Mouse (Mus musculus): ENCODE measurements around the gene Vcp.

Gene Vcp

DNA sequence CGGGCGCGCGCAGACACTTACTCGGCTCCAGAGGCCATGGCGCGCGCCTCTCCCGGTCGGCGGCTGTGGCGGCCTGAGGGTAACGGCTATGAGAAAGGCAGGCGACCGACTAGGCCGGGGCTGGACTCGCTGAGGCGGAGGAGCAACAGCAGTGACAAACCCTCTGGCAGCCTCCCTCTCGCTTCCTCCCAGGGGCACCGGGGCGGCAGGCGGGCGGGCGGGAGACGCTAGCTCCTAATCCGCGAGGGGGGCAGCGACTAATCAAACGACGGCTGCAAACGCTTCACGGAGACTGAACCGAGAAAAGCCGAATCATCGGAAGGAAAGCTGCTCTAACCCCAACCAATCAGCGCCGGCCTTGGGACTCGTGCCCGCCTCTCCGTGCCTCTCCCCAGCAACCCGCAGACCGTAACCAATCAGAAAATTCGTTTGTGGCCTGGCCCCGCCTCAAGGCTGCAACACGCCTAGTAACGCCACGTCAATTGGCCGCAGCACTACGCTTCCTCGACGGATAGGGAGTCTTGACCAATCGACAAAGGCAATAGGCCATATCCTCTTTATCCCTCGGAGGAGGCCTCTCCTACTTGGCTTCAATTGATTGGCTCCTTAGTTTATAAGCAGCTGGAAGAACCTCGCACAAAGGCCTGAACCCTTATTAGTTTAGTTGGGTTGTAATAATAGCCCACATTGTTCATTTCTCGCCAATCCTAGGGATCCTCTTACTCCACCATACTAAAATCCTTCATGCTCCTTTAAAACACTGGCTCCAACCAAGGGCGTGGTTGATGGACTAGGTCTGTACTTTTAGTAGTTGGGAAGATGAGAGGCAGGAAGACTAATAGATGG, at the start of gene Vcp:
Vcp (minus strand) TSS at position 367 of the 846 bp plus-strand sequence.
- DNase-seq (ENCODE audit: low spot score in 2 of 2), result peak; percentile 98 to 99

DNA sequence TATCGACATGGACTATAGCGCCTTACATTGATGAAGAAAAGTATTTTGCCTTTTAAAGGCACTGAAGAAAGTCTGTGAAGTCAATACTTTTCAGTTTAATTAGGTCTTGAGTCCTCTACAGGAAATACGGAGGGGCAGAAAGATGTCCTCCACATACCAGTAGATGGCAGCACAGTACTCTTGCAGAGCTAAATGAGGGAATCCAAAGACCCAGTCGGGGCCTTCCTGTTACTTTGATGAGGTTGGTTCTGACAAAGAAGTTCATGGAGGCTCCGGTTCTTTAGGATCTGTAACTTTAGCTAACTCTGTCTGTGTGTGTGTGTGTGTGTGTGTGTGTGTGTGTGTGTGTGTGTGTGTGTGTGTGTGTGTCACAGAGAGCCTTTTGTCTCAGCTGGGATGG, 46.9 kb upstream of the Vcp start:
- no peak for DNase-seq (ENCODE audit: low spot score in 2 of 2)

DNA sequence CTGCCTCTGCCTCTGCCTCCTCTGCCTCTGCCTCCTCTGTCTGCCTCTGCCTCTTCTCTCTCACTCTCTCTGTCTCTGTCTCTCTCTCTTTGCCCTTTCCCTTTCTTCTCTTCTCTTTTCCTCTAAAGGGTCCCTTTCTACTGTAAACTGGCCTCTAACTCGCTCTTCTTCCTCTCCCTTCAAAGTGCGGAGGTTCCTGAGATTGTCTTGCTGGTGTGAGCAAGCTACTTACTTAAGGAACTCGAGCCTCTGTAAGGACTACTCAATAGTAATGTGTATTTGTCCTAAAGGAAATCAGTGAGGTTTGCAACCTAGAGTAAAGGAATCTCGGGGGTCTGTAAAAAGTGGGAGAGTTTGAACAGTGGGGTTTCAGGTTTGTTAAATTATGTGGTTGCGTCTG, 46.3 kb upstream of the Vcp start:
- DNase-seq (ENCODE audit: low spot score in 2 of 2), result no peak

DNA sequence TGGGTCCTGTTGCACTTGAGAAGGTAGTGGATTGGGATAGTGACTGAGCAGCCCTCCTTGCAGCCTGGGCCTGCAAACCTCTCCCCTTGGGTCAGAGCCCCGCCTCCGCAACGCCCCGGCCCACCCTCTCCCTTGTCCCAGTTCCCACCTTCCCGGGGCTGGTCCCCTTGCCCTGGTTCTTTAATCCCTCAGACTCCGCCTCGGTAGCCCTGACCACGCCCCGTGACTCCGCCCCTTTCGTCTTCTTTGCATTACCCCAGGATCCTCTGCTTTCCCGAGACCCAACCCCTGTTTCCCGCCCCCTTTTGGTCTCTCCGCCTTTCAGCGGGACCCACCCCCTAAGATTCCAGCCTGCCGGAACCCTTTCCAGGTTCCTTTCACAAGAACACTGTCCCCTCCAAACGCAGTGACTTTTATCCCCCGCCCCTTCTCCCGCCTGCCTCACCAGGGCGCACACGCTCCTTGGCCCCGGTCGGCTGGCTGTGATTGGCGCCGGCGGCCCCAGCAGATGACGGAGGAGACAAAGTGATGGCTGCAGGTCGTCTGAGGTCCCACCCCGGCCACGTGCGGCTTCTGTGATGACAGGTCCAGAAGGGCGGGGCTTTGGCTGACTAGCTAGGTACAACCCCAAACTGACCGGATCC, 45.5 kb upstream of the Vcp start, which contains the start of gene Fam214b:
Fam214b (minus strand) TSS at position 562 of the 644 bp plus-strand sequence.
- DNase-seq (ENCODE audit: low spot score in 2 of 2), result peak; percentile 90 to 92

DNA sequence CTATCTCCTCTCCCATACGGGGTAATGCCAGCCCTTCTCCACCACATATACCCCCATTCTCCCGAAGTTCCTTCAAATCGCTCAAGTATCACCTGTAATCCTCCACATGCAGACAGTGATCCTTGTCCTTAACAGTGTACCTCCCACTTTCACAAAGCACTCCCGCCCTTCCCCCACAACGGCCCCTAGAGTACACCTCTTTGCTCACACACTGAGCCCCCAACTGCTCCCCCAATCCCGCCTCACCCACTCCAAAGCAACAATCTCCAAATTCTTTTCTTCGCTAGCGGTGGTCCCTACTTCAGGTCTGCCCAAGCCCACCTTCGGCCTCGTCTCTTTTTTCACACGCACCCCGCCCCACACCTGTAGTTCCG, 45.0 kb upstream of the Vcp start:
- DNase-seq (ENCODE audit: low spot score in 2 of 2), result no peak

DNA sequence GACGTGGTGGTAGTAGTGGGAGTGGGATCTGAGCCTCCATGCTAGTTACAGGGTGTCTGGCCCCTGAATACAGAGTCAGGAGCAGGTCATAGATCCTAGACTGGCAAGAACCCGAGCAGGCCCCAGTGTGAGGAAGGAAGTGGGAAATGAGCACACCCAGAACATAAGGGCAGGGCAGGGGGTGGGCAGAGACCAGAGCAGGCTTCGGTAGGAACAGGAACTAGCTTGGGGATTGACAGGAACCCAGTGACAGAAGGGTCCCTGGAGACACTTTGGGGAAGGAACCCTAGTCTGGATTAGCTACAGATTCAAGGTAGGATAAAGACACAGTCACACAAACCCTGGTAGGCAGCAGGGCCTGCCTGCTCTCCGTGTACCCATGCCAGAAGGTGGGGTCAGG, 44.4 kb upstream of the Vcp start:
- no peak for DNase-seq (ENCODE audit: low spot score in 2 of 2)

DNA sequence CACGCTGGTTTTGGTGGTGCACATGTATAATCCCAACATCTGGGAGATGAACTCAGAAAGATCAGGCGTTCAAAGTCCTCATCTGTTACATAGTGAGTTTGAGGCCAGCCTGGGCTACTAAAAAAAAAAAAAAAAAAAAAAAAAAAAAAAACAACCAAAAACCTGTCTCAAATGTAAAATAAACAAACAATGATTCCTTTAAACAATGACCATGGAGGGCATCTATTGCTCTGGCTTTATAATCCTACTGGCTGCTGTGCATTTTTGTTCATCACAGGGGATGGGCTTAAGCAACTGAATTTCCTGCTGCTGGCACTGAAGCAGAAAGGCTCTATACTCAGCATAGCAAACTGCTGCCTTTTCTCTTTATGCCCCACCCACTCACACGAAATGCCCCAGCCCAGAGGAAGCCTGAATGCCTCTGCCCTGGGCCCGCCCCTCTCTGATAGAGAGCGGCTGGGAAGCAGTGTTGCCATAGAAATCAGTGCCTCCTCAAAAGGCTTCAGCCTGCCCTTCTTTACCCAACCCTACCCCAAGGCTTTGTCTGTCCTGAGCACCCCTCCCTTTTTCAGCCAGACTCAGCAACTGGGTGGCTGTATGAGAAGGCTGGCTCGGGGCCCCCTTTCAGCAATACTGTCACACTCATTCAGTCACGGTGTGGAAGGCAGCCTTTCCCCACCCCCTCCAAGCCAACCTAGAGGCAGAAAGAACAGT, 43.5 kb upstream of the Vcp start:
- no peak for DNase-seq (ENCODE audit: low spot score in 2 of 2)

DNA sequence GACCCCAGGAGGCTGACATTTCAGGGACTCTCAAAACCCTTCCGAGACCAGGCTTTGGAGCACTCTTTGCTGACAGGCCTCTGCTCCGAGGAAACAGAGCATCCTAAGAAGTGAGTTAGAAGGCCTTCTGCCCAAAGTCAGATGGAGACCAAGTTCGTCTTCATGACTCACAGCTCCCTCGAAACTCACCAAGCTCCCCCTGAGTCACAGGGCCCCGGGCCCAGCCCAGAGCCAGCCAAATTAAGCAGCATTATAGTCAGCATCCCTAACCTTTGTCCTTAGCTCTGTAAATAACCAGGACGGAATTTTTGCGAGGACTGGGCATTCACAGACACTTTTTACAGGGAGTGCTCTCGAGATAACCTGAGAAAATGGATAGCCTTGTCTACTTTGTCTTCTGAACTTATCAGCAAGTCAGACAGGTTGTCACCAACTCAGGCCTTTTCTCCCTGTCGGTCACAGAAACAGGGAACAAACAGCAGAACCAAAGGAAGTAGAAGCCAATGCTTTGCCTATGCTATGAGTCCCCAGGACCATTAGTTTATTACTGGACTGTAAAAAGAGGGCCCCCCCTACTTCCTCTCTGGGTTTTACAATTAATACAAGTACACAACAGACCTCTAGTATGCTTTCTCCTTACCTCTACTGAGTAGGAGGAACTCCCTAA, 40.7 kb upstream of the Vcp start:
- no peak for DNase-seq (ENCODE audit: low spot score in 2 of 2)

DNA sequence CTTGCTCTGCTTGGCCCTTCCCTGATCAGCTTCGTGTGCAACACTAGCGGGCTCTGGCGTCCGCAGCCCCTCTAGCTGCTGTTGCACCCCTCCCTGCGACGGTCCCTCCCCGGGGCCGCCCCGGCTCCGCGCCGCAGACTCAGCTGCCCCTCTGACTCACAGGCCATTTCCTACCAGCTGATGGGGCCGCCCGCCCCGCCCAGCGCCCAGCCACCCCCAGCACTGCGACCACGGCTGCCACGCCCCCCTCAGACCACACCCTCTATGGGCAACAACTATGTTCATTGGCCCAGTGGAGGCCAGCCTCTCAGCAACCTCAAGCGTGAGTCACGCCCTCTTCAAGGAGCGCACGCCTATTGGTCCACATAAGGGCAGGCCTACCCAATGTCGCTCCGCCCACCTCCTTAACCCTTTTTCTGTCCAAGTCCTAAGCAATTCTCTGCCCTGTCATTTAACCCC, 39.8 kb upstream of the Vcp start:
- peak; percentile 96 to 98 for DNase-seq (ENCODE audit: low spot score in 2 of 2)

DNA sequence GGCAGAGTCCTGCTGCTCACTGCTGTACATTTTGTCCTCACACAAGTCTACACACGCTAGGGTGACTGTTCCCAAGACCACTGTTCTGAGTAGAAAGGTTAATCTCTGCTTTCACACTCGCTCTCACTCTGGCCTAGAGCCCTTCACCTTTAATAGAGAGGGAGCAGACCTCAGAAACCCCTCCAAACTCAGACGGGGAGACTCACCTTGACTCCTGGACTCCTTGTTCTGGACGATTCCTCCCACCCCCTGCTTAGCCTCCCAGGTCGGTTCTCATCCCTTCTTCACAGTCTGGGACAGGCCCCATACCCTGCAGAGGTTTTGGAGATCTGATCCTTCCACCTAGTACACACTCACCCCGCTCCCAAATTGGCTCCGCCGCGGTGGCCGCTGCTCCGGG, 39.3 kb upstream of the Vcp start:
- no peak for DNase-seq (ENCODE audit: low spot score in 2 of 2)

DNA sequence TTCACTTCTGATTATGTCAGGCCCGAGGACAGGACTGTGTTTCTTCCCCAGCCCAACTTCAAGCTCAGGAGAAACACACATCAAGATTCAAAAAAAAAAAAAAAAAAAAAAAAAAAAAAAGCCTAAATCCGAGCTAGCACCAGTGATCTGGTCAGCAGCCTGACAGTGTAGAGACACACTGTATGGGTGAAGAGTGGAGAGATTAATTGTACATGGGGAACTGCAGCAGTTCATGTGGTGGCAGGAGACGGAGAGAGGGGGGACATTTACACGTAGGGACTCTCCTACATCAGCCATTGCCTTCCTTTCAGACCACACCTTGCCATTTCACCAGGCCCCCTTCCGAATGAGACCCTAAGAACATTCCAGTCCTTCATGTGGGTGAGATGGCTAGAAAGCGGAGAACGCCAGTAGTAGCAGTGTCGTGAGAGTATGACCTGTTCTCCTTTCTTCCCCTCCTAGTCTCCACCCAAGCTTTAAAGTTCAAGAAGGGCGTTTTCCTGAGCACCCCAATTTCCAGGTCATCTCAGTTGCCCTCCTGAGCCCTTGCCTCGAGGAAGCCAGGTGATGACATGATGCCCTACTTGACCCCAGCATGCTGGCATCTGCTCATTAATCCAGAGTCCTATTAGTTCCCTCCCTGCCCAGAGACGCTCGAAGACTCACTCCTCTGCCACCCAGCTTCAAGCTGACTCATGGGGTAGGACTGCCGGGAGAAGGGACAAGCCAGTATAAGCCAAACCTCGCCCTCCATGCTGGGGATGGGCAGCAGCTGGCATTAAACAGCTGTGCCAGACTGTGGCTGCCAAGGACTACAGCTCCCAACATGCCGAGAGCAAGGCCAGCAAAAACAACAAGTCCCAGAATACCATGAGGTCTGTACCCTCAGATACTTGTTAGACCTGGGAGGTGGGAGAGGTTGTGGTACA, 38.5 kb upstream of the Vcp start:
- DNase-seq (ENCODE audit: low spot score in 2 of 2), result no peak

DNA sequence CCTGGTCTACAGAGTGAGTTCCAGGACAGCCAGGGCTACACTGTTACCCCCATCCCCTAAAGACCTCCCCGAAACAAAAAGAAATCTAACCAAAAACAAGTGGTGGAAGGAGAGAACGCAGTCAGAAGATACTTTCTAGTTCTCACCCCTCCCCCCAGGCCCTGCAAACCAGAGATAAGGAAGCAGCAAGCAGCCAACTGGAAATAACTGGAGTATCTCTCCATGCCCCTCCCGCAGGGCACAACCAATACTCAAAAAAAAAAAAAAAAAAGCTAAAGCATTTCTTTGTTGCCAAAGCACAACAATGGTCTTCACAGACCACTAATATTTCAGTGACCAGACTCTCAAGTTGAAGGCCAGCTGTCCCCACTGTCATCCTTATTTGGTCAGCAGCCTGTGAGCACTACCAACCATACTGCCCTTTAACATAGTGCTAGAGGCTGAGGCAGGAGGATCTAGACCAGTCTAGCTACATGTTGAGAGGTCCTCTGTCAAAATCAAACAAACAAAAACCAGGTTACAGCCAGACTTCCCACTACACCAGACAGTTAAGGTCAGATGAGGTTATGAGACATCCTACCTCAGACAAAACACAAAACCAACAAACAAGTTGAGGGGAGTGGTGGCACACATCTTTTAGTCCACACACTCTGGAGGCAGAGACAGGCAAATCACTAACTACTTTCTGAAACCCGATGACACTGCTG, 37.7 kb upstream of the Vcp start:
- no peak for DNase-seq (ENCODE audit: low spot score in 2 of 2)

DNA sequence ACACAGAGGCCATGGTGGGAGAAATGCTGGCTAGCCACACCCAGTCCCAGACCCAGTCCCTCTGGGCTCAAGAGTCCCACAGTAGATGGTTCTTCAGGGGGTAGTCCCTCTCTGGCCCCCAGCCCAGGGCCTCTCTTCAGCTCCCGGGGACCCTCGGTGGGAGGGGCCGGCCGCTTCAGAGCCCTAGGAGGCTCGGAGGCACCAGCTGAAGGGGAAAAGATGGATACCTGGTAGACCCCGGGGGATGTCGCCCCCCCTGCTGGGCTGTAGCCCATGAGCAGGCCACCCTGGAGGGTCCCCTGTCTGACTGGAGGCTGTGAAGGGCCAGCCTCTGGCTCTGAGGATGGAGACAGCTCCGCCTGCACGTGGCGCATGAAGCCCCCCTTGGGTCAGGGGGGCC, 36.0 kb upstream of the Vcp start:
- DNase-seq (ENCODE audit: low spot score in 2 of 2), result no peak

DNA sequence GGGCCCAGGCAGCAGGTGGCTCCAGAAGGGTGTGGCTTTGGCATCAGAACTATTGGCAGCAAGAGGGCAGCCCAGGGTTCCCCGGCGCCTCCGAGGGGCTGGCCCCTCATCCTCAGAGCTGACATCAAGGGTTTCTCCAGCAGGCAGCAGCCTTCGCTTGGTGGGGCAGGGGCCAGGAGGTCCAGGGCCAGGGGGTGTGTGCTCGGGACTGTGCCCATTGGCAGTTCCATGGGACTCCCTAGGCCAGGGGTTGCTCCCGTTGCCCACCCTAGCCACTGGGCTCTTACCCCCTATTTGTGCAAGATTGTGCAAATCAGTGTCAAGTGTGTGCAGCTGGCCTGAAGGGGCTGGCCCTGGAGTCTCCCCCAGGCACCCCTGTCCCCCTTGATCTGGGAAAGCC, 35.5 kb upstream of the Vcp start:
- DNase-seq (ENCODE audit: low spot score in 2 of 2), result no peak

DNA sequence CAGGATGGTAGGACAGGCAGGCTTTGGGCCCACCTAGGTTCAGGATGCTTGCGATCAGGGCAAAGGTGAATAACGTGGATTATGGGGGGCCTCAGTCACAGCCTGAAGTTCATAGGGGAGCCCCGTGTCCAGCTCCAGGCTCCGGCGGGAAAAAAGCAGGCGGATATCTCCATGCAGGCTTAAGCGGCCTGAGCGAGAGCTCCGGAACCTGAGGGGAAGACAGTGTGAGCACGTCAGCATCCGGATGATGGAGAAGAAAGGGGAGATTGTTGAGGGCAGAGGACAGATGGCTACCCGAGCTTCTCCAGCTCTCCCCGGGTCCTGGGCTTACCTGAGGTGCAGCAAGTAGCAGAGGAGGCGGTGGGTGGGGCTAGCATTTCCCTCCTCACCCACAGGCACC, 33.2 kb upstream of the Vcp start:
- no peak for DNase-seq (ENCODE audit: low spot score in 2 of 2)

DNA sequence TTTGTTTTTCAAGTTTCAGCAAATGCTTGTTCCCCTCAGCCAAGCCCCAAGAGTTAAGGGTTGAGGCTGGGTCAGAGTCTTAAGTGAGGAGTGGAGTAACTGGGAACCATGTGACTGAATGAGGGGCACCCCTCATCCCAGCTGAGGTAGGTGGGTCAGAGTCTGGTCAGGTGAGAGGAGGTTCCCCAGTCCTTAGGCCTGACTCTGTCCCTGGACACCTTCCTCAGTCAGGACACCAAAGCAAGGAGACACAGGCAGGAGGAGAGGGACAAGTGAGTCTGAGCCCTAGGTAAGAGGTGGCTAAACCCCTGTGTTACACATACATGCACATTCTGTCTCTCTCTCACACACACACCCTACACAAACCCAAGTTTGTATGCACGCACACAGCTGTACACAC, 32.2 kb upstream of the Vcp start:
- no peak for DNase-seq (ENCODE audit: low spot score in 2 of 2)

DNA sequence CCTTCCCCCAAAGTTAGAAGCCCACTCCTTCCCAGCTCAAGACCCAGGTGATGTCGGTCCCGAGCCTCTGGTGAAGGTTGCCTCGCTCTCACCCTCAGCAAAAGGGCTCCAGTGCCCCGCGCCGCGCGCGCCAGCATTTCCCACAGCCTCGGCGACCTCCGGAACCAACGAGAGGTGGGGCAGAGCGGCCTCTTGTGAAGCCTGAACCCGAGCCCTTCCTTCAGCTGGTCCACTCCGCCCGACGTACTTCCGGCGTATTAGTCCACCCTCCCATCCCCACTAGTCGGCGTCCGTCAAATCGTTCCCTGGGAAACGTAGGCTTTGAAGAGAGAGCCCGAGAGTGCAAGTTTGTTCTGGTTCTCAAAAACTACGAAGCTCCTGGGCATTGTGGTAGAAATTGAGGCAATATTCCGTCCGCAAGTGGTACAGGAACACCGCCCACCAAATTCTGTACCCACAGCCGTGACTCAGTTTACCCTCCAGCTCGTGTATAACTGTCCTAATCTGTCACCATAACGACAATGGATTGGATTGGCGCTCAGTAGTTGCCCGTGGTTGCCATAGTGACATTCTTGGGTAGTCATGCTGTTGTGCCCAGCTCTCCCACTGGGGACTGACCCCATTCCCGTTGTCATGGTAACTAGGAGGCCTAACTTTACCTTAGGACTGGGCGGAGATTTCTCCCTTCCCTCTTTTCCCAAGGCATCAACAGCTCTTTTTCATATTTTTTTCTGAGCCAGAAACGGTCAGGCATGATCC, 31.1 kb upstream of the Vcp start, which contains the start of gene Stoml2:
Stoml2 (minus strand) TSS at position 474 of the 759 bp plus-strand sequence.
- DNase-seq (ENCODE audit: low spot score in 2 of 2), result peak; percentile 90 to 94

DNA sequence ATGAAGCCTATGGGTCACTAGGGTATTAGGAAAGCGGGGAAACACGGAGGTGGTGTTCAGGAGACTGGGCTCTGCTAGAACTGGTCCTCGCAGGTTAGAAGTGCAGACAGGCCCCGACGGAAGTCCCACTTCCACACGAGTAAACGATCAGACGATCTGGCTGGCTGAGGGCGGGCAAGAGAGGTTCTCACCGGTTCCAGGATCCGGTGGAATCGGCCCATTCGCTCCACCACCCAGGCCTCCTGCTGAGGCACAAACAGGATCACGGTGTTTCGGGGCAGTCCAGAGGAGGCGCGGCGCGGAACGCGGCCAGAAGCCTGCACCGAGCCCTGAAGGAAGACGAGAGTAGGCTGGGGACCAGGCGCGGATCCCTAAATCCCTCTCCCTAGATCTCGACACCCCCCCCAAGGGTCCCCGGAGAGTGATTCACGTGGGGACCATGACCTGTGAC, 30.5 kb upstream of the Vcp start:
- DNase-seq (ENCODE audit: low spot score in 2 of 2), result no peak

DNA sequence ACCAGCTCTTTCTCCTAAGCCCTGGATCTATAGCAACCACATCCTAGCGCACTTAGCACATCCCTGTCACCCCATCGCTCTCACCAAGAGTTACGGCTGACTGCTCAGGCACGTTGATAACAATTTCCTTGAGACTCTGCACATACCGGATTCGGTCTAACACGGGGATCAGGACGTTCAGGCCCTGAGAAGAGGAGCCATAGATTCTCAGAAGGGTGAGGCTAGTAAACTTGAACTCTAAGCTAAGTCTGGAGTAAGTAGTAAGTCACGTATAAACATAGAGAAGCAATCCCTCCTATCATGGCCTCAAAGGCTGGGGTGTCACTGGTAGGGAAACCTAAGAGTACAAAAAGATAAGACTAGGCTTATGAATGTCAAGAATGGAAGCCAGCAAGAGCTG, 30.0 kb upstream of the Vcp start:
- no peak for DNase-seq (ENCODE audit: low spot score in 2 of 2)
